Mouse (Mus musculus) brain, embryonic 14.5 days (tissue): ENCODE measurements around the gene Prkg1.

Experiments used
- CTCF ChIP-seq: fragments of 200-500 bp; IDR thresholded peaks from 2 replicates; pipeline ENCODE4 v1.5.1; 2012; ENCODE audit warnings: inconsistent platforms, mild to moderate bottlenecking, moderate library complexity, borderline replicate concordance; ENCODE audit not compliant: insufficient read depth, insufficient read length; ENCODE audit errors: extremely low read depth
- POLR2A ChIP-seq: fragments of 200-500 bp; IDR thresholded peaks from 2 replicates; pipeline ENCODE4 v1.6.1; 2012; ENCODE audit warnings: mild to moderate bottlenecking, inconsistent platforms, borderline replicate concordance; ENCODE audit not compliant: poor library complexity, insufficient read depth, insufficient read length, severe bottlenecking; ENCODE audit errors: extremely low read depth

DNA sequence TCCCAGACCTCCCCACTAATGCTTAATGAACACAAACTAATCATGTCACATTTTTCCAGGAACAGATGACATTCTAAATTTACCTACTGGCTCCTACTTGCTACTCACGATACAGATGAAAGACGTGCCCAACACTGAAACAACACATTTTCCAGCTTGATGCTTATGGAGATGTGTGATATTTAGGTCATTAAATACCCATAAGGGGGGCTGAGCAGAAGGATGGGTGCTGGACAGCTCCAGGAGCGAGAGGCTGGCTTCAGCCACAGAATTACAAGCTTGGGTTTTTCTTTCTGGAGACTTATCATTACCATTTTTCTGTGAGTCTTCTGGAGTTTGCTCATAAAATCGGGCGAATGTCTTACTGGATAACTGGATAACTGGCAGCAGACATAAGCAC is 958.6 kb downstream of the Prkg1 start:
- TF ChIP-seq POLR2A (no peak), CTCF (no peak)
